Mouse (Mus musculus) regulatory T cell (primary cell): ENCODE results near the gene Cep78.

Experiments
- in situ Hi-C: fragments of 300-600 bp; cut with MboI, MseI; formaldehyde crosslinking; loops from one replicate; pipeline ENCODE4 v1.15.1; 2025; ENCODE audit warnings: high pct_unique_total_duplicates

The Cep78 gene

GRCm38 (mm10) chr19:15965082-15965481 is 19.7 kb downstream of the Cep78 start:
- in situ Hi-C loops = no loop called here

GRCm38 (mm10) chr19:15964533-15964932 is 20.3 kb downstream of the Cep78 start:
- in situ Hi-C loops = no loop called here

GRCm38 (mm10) chr19:15963011-15963695 is 21.6 kb downstream of the Cep78 start:
- in situ Hi-C loops = no loop called here

- in situ Hi-C loops = no loop called here
Observed at GRCm38 (mm10) chr19:15962313-15962712, 22.5 kb downstream of the Cep78 start.

GRCm38 (mm10) chr19:15950225-15950624 is 34.6 kb downstream of the Cep78 start:
- in situ Hi-C loops = no loop called here

- in situ Hi-C loops = no loop called here
Observed at GRCm38 (mm10) chr19:15948867-15949266, 35.9 kb downstream of the Cep78 start.

- in situ Hi-C loops = no loop called here
Observed at GRCm38 (mm10) chr19:15948426-15948825, 36.4 kb downstream of the Cep78 start.

- in situ Hi-C loops = no loop called here
Observed at GRCm38 (mm10) chr19:15947237-15947636, 37.6 kb downstream of the Cep78 start, which contains the start of gene Psat1. Psat1 (minus strand) TSS chr19:15947337.

GRCm38 (mm10) chr19:15946663-15947062 is 38.1 kb downstream of the Cep78 start:
- in situ Hi-C loops = no loop called here

GRCm38 (mm10) chr19:15943117-15943423 is 41.7 kb downstream of the Cep78 start:
- in situ Hi-C loops = no loop called here

GRCm38 (mm10) chr19:15942421-15943116 is 42.2 kb downstream of the Cep78 start:
- in situ Hi-C loops = no loop called here

- in situ Hi-C loops = no loop called here
Observed at GRCm38 (mm10) chr19:15941399-15941798, 43.4 kb downstream of the Cep78 start.

- in situ Hi-C loops = no loop called here
Observed at GRCm38 (mm10) chr19:15925719-15926045, 59.1 kb downstream of the Cep78 start.

GRCm38 (mm10) chr19:15924866-15925718 is 59.7 kb downstream of the Cep78 start:
- in situ Hi-C loops = no loop called here

GRCm38 (mm10) chr19:15924181-15924865 is 60.5 kb downstream of the Cep78 start:
- in situ Hi-C loops = no loop called here

GRCm38 (mm10) chr19:15923426-15923825 is 61.4 kb downstream of the Cep78 start:
- in situ Hi-C loops = no loop called here

GRCm38 (mm10) chr19:15919336-15919735 is 65.5 kb downstream of the Cep78 start:
- in situ Hi-C loops = no loop called here

GRCm38 (mm10) chr19:15918111-15918510 is 66.7 kb downstream of the Cep78 start:
- in situ Hi-C loops = no loop called here

- in situ Hi-C loops = no loop called here
Observed at GRCm38 (mm10) chr19:15913249-15913997, 71.4 kb downstream of the Cep78 start.

- in situ Hi-C loops = no loop called here
Observed at GRCm38 (mm10) chr19:15911441-15911840, 73.3 kb downstream of the Cep78 start.

GRCm38 (mm10) chr19:15910987-15911386 is 73.8 kb downstream of the Cep78 start:
- in situ Hi-C loops = no loop called here
